Mouse (Mus musculus) forebrain, embryonic 13.5 days (tissue): ENCODE results near the gene P2rx7. TPM values are rescaled to one million over a fixed set of nuclear protein-coding genes. Genes with fewer than 3 reads are reported as not detected.

ENCODE experiments used
- microRNA-seq: library from miRNA; unstranded; fragments of <30 nt; microRNA quantifications from one replicate; pipeline ENCODE4, GENCODE M21; 2016
- polyA plus RNA-seq: library from polyadenylated mRNA; unstranded; fragments of >200 nt; fragmentation: Nextera tagmentation; extraction: Ambion mirVana; gene quantifications from 2 replicates; pipeline ENCODE4 v1.2.1, GENCODE M21; 2015

P2rx7 gene
- polyA plus RNA-seq, 1 experiment from 2014 or later, result 0.85 TPM

Small RNA genes within 50 kb of the gene (microRNA-seq; reads per million reads assigned to microRNA genes)
- gene Mir8115, result not detected

Other genes starting within 250 kb of the P2rx7 start
- 50.3 and 53.3 TPM in 2 replicates for gene Anapc7, start 222.2 kb upstream of the P2rx7 start, polyA plus RNA-seq
- 32.2 and 34.2 TPM in 2 replicates for gene Atp2a2, start 141.7 kb upstream of the P2rx7 start, polyA plus RNA-seq
- gene Ift81, start 29.4 kb upstream of the P2rx7 start, polyA plus RNA-seq, result 63.2 and 69.7 TPM in 2 replicates
- 6.2 and 6.8 TPM in 2 replicates for gene P2rx4, start 63.6 kb downstream of the P2rx7 start, polyA plus RNA-seq
- gene Camkk2, start 135.5 kb downstream of the P2rx7 start, polyA plus RNA-seq, result 40.0 and 41.1 TPM in 2 replicates
- 552 and 565 TPM in 2 replicates for gene Anapc5, start 177.4 kb downstream of the P2rx7 start, polyA plus RNA-seq
- gene Rnf34, start 206.1 kb downstream of the P2rx7 start, polyA plus RNA-seq, result 51.9 and 56.0 TPM in 2 replicates